Mouse (Mus musculus) A20 (cell line): ENCODE results near the gene Acy3.
"Not testable (repeated sequence)": the region's sequence is repeated elsewhere in the genome, so short reads cannot be mapped to it uniquely, and the experiment has no call there.

Source experiments
- DNase-seq: peaks from one replicate; pipeline ENCODE4 v3.0.0-alpha.2; 2011; ENCODE audit warnings: low read depth, low spot score

The Acy3 gene

DNA sequence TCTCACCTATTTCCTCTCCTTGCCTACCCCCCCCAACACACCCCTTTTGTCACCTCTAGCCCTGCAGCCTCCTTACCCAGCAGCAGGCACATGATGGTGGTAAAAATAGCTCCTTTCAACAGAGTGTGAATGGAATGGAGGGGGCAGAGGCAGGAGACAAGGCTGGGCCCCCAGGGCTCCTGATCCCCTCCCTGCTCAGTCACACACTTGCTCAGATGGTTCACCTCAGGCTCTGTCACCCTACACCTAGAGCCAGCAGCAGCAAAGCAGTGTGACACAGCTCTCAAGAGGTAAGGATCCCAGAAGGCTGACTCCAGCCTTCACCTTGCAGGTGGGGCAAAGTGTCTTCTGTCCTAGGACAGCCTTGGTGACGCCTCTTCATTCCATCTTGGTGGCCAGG lies 16.7 kb downstream of the Acy3 start, which contains the start of gene Doc2g:
Gene Doc2g, plus strand, starts transcription at position 202 of the 400 bp plus-strand sequence.
- DNase-seq = no peak

DNA sequence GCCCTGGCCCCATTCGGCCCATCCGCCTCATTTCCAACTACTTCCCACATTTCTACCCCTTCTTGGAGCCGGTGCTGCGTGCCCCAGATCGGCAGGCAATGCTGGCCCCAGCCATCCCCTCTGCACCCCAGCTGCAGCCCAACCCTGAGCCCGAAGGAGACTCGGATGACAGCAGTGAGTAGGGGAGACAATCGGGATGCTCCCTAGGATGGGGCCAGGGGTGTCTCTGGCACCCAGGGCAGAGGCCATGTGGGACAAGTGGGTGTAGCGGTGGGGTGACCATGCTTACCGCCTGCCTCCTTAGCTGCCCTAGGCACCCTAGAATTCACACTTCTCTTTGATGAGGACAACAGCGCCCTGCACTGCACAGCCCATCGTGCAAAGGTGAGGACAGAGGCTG lies 17.3 kb downstream of the Acy3 start:
- no peak for DNase-seq

DNA sequence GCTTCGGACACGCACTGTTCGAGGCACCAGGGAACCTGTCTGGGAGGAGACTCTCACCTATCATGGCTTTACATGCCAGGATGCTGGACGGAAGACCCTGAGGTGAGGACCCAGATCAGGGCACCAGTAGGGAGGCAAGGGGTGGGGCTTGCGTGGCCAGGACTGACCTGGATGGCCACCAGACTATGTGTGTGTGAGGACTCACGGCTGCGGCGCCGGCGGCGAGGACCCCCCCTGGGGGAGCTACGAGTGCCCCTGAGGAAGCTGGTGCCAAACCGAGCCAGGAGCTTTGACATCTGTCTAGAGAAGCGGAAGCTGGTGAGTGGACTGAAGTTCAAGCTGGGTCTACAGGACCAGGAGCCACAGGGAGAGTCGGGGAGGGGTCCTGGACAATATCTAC lies 18.0 kb downstream of the Acy3 start:
- no peak for DNase-seq

DNA sequence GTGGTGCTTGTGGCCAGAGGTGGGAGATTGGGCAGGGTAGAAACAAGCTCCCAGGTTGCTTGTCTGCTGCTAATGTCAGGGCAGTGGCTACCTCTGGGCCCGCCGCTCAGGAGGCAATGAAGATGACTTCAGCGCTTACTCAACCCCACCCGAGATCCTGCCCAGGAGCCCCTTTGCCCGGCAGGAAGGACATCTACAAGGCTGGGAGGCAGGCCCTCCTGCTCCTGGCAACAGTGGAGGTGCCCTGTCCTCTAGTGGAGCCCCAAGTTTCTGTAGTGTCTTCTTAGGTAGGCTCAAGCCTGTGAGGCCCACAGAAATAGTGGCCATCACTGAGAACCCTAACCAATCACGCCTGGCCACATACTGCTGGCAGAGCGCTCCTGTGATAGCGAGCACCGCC lies 18.7 kb downstream of the Acy3 start:
- DNase-seq = no peak

DNA sequence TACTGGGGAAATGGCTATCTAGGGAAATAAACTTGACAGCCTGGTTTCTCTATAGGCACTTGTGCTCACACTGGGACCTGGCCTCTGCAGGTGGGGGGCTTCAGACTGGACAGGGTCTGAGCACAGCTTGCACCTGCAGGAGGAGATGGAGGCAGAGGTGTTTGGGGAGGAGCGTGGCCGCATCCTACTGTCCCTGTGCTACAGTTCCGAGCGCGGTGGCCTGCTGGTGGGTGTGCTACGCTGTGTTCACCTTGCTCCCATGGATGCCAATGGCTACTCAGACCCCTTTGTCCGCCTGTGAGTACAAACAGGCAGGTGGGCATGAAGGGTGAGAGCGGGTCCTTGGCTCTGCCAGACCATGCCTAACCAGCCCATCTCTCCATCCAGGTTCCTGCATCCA lies 19.6 kb downstream of the Acy3 start:
- no peak for DNase-seq

DNA sequence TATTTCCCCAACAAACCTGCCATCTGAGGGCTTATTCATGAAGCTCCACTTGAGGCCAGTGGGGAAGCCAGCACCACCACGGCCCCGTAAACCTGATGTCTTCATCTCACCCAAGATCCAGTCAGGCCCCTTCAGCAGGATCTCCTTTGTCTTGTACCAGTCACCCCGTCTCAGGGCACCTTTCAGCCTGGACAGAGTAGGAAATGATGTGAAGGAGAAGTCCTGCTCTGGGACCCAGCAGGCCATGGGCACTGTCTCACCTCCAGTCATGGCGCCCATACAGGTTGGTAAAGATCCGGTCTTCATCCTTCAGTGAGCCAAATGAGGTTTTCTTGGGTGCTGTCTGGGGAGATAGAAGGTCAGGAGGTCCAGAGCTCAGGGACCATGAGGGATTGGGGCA lies 24.7 kb downstream of the Acy3 start:
- no peak for DNase-seq

DNA sequence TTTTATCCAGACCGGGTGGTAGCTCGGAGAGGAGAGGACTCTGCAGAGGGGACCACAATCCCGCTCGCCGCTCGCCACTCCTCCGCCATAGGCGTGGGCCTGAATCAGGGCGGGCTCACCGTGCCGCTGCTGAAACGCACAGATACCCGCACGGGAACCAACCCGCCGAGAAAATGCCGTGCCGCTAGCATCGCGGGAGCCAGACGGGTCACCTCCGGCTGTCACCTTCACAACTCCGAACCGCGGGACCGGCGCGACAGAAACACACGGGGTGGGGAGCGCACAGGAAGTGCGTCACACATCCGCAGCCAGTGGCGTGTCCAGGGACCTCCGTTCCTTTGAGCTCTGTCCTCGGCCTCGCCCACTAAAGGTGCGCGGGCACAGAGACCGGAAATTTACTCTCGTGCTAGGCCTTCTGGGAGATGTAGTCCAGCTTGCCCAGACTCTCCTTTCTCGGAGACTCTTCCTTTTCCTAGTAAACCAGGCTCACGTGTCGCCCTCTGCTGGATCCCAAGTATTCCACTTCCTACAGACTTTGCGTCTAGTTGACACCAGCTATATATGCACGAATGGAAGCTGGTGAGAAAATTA lies 26.2 kb downstream of the Acy3 start, which contains the start of gene Ndufv1:
Gene Ndufv1, minus strand, starts transcription at position 375 of the 591 bp plus-strand sequence.
- peak; percentile 97 for DNase-seq

DNA sequence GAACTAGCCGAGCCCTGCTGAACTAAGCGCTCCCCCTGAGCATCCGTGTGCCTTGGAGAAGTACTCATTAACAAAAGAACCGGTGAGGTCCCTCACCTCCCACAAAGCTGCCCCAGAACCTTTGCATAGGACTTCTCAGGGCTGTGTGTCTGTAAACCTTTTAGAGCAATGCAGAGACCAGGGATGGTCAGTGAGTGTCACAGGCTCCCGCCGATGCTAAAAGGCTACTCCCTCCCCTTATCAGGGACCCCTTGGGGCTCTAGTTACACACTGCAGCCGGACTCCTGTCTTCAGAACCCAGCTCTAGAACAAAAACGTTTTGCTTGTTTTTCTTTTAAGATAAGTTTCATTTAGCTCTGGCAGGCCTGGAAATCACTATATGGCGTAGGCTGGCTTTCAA lies 26.7 kb downstream of the Acy3 start:
- DNase-seq = no peak

DNA sequence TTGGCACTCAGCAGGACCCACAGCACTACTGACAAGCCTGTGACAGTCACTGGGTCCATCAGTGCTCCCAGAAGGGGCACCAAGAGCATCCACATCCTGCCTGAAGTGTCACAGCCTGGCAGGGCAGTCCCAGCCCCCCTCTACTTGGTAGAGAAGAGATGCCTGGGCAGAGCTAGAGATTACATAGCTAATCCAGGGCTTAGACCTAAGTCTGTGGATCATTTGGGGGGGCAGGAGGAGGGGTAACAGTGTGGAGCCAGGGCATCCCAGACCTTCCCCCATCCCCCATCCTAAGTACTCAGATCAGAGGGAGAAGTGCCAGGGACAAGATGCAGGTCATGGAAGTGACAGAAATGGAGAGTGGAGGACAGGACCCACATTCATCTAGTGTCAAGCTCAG lies 28.4 kb downstream of the Acy3 start:
- no peak for DNase-seq

DNA sequence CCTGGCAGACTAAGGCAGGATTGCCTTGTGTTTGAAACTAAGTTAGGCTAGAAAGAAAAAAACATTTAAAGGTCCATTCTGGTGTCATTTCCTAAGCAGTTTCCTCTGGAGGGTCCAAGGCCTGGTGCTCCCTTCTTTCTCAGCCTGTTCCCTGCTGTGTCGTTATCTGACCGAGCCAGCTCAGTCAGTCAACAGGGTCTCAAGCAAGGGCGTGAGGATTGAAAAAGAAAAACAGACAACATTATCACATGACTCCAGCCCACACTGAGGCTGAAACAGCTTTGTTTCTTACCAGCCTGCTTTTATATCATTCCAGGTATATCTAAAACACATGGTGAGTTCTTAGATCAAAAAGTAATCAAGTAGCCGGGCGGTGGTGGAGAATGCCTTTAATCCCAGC lies 29.3 kb downstream of the Acy3 start:
- no peak for DNase-seq

DNA sequence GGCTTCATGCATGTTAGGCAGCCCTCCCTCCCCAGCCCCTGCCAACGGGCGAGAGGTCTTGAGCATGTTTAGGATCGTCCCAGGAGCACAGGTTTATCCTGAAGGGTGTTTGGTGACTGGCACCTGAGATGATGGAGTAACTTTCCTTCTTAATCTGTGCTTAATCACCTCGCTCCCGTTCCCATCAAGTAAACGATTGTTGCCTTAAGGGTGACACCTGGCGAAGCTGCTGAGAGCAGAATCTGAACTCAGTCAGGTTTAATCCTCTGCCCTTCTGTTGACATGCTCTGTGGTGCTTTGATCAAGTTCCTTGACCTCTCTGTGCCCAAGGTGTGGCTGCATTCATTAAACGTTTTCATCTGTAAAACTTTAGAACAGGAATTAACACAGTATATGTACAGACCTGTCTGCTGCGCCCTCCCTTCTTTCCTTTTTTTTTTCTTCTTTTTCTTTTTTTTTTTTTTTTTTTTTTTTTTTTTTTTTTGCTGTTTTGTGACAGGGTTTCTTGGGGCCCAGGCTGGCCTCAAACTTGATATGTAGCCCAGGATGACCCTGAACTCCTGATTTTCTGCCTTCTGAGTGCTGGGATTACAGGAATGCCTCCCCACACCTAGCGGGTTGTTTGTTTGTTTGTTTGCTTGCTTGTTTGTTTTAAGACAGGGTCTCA lies 31.7 kb downstream of the Acy3 start:
- no peak for DNase-seq

DNA sequence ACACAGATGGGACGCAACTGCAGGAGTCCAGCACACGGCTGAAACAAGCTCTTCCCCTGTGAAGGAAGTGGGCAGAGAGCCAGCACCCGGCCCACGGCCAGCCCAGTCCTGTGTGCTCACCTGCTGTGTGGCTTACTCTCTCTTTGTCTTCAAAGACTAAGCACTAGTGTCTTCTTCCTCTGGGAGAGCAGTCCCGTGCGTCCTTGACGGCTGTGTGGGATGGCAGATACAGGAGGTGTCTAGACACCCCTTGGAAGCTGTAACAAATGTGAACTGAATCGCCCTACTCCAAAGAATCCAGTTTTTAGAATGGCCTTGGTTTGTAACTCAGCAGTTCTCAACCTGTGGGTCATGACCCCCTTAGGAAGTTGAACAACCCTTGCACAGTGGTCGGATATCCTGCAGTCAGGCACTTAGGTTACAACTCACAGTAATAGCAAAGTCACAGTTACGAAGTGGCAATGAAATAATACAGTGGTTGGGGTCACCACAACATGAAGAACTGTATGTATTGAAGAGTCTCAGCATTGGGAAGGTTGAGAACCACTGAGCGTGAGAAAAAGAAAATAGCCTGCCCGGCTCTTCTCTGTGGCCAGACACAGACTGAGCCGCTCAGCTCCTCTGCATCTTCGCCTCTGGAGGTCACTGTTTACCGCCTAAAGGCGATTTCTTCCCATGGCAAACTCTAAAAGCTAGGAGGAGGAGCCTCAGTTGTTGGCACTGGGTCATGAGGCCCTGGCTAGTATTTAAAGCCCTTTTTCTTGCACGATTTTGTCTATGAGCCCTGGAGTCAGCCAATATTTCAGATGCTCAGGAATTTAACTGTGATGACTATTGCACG lies 32.6 kb downstream of the Acy3 start:
- DNase-seq = peak; percentile 82

DNA sequence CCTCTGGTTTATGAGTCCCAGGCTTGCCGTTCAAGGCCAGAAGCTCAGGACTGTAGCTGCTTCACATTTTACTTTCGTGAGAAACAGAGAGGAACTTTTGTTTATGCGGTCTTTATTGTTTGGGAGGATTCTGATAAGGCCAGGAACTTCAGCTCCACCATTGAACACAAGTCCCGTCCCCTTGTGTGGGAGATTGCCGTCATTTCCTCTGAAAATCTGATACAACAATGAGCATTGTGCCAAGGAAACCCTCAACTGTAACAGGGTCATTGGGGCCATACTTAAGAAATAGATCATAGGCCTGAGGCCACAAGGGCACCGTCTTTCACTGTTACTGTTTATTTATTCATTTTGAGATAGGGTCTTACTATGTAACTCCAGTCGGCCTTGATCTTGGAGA lies 36.8 kb downstream of the Acy3 start:
- DNase-seq = no peak

DNA sequence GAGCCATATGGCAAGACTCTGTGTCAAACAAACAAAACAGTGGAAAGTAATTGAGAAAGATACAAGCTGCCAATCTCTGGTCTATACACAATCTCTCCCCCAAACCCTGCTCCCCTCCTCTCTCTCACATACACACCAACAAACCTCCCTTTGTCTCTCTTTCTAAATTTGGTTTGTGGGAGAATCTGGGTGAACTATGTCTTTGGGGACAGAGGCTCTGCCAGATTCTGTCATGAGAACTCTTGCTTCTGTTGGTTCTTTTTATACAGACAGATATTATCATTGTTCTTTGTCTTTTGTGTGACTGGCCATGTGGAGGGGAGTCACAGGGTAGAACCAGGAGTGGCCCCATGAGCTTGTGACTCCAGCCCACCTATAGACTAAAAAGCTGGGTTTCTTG lies 41.2 kb downstream of the Acy3 start:
- DNase-seq = no peak

DNA sequence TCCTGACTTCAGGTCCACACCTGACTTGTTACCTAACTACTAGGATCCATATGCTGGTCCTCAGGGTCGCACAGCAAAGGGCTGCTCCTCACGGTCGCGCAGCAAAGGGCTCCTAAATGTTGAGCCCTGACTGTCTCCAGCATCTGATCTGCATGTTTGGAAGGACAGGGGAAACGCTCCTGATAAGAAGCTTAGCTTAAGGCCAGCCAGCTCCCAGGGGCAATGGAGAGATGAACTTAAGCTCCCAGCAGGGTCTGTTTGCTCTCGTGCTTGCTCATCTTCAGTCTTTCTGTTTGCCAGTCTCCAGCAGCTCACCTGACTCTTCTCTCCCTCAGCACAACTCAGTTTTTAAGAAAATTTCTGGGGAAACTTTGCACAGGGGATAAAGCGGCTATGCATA lies 46.3 kb downstream of the Acy3 start:
- DNase-seq = no peak

DNA sequence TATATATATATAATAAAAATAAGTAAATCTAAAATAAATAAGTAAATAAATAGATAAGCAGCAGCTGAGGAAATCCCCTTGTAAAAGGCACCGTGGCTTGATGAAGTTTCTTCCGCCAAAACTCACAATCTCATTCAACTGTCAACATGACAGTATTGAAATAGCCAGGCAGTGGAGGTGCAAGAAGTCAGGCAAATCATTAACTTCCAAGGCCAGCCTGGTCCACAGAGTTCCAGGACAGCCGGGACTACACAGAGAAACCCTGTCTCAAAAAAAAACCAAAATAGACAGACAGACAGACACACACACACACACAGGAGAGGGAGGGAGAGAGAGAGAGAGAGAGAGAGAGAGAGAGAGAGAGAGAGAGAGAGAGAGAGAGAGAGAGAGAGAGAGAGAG lies 46.9 kb downstream of the Acy3 start:
- no peak for DNase-seq

DNA sequence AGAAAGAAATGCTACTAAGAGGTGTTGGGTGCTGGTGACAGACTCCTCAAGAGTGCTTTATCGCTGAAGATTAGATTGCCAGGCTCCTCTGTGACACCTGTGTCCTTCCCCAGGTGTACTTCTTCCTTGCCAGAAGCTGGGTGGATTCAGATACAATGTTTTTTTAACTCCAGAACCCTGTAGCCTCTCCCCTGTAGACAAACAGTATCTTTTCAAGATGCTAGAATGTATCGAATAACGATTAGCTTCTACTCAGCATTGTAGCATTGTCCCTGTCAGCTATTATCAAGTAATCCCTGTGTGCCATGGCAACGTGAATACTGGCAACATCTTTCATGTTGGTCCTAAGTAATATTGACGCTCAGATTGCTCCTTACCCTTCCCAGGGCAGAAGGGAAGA lies 47.4 kb downstream of the Acy3 start:
- DNase-seq = no peak

DNA sequence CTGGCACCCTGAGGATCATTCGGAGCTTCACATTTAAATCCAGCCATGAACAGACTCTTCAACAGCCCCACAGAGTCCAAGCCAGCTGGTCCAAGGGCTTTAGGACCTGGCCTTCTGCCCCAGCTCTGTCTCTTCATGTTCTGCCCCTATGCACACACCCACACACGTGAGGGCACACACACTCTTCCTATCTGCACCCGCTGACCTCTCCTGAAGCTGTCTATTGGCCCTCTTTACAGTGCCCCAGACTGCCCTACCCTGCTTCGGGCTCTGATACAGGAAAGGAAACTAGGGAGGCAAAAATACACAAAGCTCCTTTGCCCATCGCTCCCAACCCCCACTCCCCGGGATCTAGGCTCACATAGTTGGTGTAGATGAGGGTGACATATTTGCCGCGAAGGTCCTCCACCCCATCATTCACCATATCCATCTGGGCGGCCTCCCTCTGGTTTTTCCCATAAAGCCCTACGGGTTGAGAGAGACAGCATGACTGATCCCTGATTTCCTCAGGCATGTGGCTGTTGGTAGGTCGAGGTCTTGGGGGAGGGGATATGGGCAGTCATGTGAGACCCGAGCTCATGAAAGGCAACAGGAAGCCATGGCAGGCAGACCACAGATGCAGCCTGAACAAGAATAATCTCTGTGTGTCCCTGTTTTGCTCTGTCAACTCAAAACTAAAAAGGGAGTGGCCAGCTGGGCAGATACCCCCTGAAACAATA lies 50.1 kb downstream of the Acy3 start:
- DNase-seq = peak; percentile 62

DNA sequence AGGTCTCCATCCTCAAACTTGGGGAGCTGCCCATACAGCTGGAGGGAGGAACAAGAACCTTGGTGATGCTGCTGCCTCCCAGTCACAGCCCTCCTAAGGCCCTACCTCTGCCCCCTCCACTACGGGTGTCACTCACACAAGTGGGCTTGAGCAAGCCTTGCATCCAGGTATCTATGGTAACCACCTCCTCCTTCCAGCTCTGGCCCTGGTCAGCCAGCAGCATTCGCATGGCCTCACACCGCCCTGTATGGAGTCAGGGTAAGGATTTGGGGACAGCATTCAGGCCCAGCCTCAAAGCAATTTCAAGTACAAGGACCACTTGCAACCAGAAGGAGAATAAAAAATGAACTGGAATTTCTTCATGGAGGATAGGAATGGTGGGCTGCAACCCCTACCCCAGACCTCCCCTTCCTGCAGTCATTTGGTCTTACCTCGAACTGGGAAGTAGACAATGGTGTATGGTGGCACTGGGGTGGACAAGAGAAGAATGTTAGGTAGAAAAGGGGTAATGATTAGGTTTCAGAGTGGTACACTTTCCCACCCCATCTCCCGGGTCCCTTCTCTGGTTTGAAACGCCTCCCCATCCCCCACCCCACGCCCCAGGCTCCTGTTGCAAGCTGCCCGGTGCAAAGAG lies 50.9 kb downstream of the Acy3 start:
- DNase-seq = not testable (repeated sequence)

DNA sequence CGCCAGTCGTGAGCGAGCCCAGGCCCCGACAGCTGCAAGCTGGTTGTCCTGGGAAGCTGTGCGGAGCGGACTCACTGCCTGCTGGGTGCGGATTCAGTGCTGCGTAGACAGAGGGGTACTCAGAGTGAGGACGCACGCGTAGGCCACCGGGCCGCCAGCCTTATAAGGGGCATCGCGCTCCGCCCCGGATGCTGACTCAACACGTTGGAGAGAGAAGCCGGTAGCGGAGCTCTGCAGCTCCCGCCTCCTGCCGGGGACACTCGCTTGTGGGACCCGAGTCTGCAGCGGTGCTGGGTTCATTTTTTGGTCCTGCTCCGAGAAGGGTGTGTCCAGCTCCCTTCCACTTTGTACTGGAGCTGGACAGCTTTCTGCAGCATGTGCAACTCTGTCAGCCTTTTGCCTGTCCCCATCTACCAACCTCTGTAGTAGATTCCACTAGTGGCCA lies 51.4 kb downstream of the Acy3 start, which contains the start of gene Gstp1:
Gene Gstp1, minus strand, starts transcription at position 198 of the 445 bp plus-strand sequence.
- peak; percentile 92 for DNase-seq
